Mouse (Mus musculus) CH12.LX (cell line): Measurements from ENCODE around the gene Evi2a. TPM values are rescaled to one million over a fixed set of nuclear protein-coding genes. Genes with fewer than 3 reads are reported as not detected.

ENCODE experiments used
- DNase-seq: peaks from one replicate; pipeline ENCODE4 v3.0.0-alpha.2; 2013; ENCODE audit errors: extremely low read depth
- H3K27ac ChIP-seq: 2 replicates; pipeline ENCODE4 v1.5.1; 2012; ENCODE audit warnings: low read depth, mild to moderate bottlenecking, control low read depth, moderate library complexity; ENCODE audit not compliant: insufficient read depth
- H3K27me3 ChIP-seq: replicated peaks from 2 replicates; pipeline ENCODE3; 2012; ENCODE audit warnings: inconsistent platforms
- H3K36me3 ChIP-seq, 2 experiments: replicated peaks in 1 of 2; 2 replicates each; pipeline versions ENCODE3 to v1.6.1; 2012; ENCODE audit warnings: inconsistent platforms in 1 of 2, low read length in 1 of 2, mild to moderate bottlenecking in 1 of 2, mixed read lengths in 1 of 2, moderate library complexity in 1 of 2; ENCODE audit not compliant: control insufficient read depth in 1 of 2, insufficient read depth in 1 of 2
- H3K4me1 ChIP-seq, 2 experiments: 2 replicates each; pipeline ENCODE4 v1.6.1; 2012; ENCODE audit warnings: inconsistent platforms in 1 of 2, moderate library complexity in 1 of 2; ENCODE audit not compliant: insufficient read depth in 2 of 2, control insufficient read depth in 1 of 2
- H3K4me2 ChIP-seq: 2 replicates; pipeline ENCODE4 v1.6.1; 2012; ENCODE audit warnings: low read depth, mild to moderate bottlenecking, control low read depth; ENCODE audit not compliant: poor library complexity, insufficient read depth, severe bottlenecking
- H3K4me3 ChIP-seq, 3 experiments: fragments of 150-350 bp in 1 of 3; sonication (generic) in 1 of 3; replicated peaks in 1 of 3; 2 replicates each; pipeline versions ENCODE3 to v1.5.1; 2011 to 2012; ENCODE audit warnings: low read depth in 2 of 3, low read length in 2 of 3, mild to moderate bottlenecking in 2 of 3, moderate library complexity in 2 of 3, control low read depth in 1 of 3, improper control_type of control experiment in 1 of 3, inconsistent platforms in 1 of 3, mixed read lengths in 1 of 3; ENCODE audit not compliant: poor library complexity in 1 of 3
- H3K79me2 ChIP-seq: replicated peaks from 2 replicates; pipeline ENCODE4 v1.6.1; 2012; ENCODE audit warnings: mild to moderate bottlenecking, moderate library complexity; ENCODE audit not compliant: control insufficient read depth, poor library complexity, insufficient read depth, severe bottlenecking; ENCODE audit errors: extremely low read depth
- H3K9ac ChIP-seq: 2 replicates; pipeline ENCODE4 v1.6.1; 2012; ENCODE audit warnings: low read depth, mild to moderate bottlenecking, control low read depth, moderate library complexity; ENCODE audit not compliant: insufficient read depth
- H3K9me3 ChIP-seq: replicated peaks from 2 replicates; pipeline ENCODE3; 2012; ENCODE audit warnings: low read length, inconsistent platforms, mixed read lengths
- BHLHE40 ChIP-seq: IDR thresholded peaks from 2 replicates; pipeline ENCODE4 v1.6.1; 2011; ENCODE audit warnings: mild to moderate bottlenecking, low read depth, low read length, improper control_type of control experiment
- CTCF ChIP-seq, 2 experiments: IDR thresholded peaks in 1 of 2; conservative IDR thresholded peaks in 1 of 2; 2 replicates each; pipeline ENCODE4 v1.5.1; 2011 to 2012; ENCODE audit warnings: low read depth in 2 of 2, low read length in 2 of 2, improper control_type of control experiment in 1 of 2, inconsistent platforms in 1 of 2, mild to moderate bottlenecking in 1 of 2, moderate library complexity in 1 of 2
- ETS1 ChIP-seq: conservative IDR thresholded peaks from 2 replicates; pipeline ENCODE4 v1.6.1; 2012; ENCODE audit warnings: low read depth, mild to moderate bottlenecking, inconsistent platforms, low read length, improper control_type of control experiment, moderate library complexity
- JUN ChIP-seq: IDR thresholded peaks from 2 replicates; pipeline ENCODE4 v1.6.1; 2011; ENCODE audit warnings: low read depth, mild to moderate bottlenecking, low read length, improper control_type of control experiment, moderate library complexity; ENCODE audit not compliant: insufficient read depth
- KAT2A ChIP-seq: IDR thresholded peaks from 2 replicates; pipeline ENCODE4 v1.6.1; 2012; ENCODE audit warnings: low read length, improper control_type of control experiment, inconsistent platforms; ENCODE audit not compliant: insufficient replicate concordance
- MAFK ChIP-seq: IDR thresholded peaks from 2 replicates; pipeline ENCODE4 v1.6.1; 2011; ENCODE audit warnings: low read length, improper control_type of control experiment; ENCODE audit not compliant: insufficient replicate concordance
- MAZ ChIP-seq: IDR thresholded peaks from 2 replicates; pipeline ENCODE4 v1.6.1; 2012; ENCODE audit warnings: low read depth, mild to moderate bottlenecking, inconsistent platforms, low read length, improper control_type of control experiment, moderate library complexity
- MEF2A ChIP-seq: IDR thresholded peaks from 2 replicates; pipeline ENCODE4 v1.6.1; 2014; ENCODE audit warnings: low read depth, mild to moderate bottlenecking, inconsistent platforms, low read length, improper control_type of control experiment, borderline replicate concordance
- MXI1 ChIP-seq: IDR thresholded peaks from 2 replicates; pipeline ENCODE4 v1.6.1; 2011; ENCODE audit warnings: mild to moderate bottlenecking, low read depth, low read length, improper control_type of control experiment
- MYC ChIP-seq: IDR thresholded peaks from 2 replicates; pipeline ENCODE4 v1.6.1; 2011; ENCODE audit warnings: low read depth, mild to moderate bottlenecking, improper control_type of control experiment, low read length
- NELFE ChIP-seq: IDR thresholded peaks from 2 replicates; pipeline ENCODE4 v1.6.1; 2011; ENCODE audit warnings: low read depth, low read length, improper control_type of control experiment
- NRF1 ChIP-seq: IDR thresholded peaks from 2 replicates; pipeline ENCODE4 v1.6.1; 2014; ENCODE audit warnings: low read depth, mild to moderate bottlenecking, inconsistent platforms, low read length, improper control_type of control experiment, moderate library complexity
- POLR2A ChIP-seq: IDR thresholded peaks from 2 replicates; pipeline ENCODE4 v1.6.1; 2011; ENCODE audit warnings: low read depth, mild to moderate bottlenecking, improper control_type of control experiment, low read length
- RCOR1 ChIP-seq: conservative IDR thresholded peaks from 2 replicates; pipeline ENCODE4 v1.6.1; 2012; ENCODE audit warnings: low read depth, mild to moderate bottlenecking, inconsistent platforms, low read length, improper control_type of control experiment
- TBP ChIP-seq: conservative IDR thresholded peaks from 2 replicates; pipeline ENCODE4 v1.6.1; 2011; ENCODE audit warnings: low read depth, low read length, improper control_type of control experiment
- ZC3H11A ChIP-seq: IDR thresholded peaks from 2 replicates; pipeline ENCODE4 v1.6.1; 2012; ENCODE audit warnings: low read depth, mild to moderate bottlenecking, inconsistent platforms, low read length, improper control_type of control experiment
- ZKSCAN1 ChIP-seq: IDR thresholded peaks from 2 replicates; pipeline ENCODE4 v1.6.1; 2012; ENCODE audit warnings: low read depth, inconsistent platforms, low read length, improper control_type of control experiment, borderline replicate concordance
- ZNF384 ChIP-seq: IDR thresholded peaks from 2 replicates; pipeline ENCODE4 v1.6.1; 2012; ENCODE audit warnings: low read depth, low read length, improper control_type of control experiment, inconsistent platforms
- dilution Hi-C: fragments of 300-500 bp; cut with MboI; formaldehyde crosslinking; loops from 2 replicates; pipeline ENCODE4 v1.14.3; 2020; ENCODE audit warnings: low sequenced_read_pairs; ENCODE audit not compliant: extremely low pct_unique_long_range_greater_than_20kb, extremely low pct_ligation_motif_present
- in situ Hi-C: fragments of 300-500 bp; cut with MboI; formaldehyde crosslinking; loops from 3 replicates; pipeline ENCODE4 v1.14.3; 2019; ENCODE audit warnings: low sequenced_read_pairs, low pct_ligation_motif_present, low pct_unique_long_range_greater_than_20kb, mixed read lengths
- polyA plus RNA-seq: library from polyadenylated mRNA; unstranded; fragments of >175 nt; gene quantifications from 2 replicates; pipeline ENCODE4 v1.2.1, GENCODE M21; 2012; ENCODE audit warnings: low read depth; ENCODE audit not compliant: insufficient read length
- total RNA-seq, 2 experiments: library from RNA; depleted of rRNA; stranded (reverse); fragments of 300-350 nt in 1 of 2; fragments of >200 nt in 1 of 2; gene quantifications; 2 replicates each; pipeline ENCODE4 v1.2.3; 2012 to 2014

Evi2a gene
- total and polyA plus RNA-seq, 3 experiments, result 137 to 165 (median 140) TPM

GRCm38 (mm10) chr11:79560536-79560935 is 30.1 kb upstream of the Evi2a start:
- Histone ChIP-seq H3K4me3 (no peak overlapping the region), H3K4me2 (no peak overlapping the region), H3K9me3 (no peaks in the 10 kb centered on the region), H3K79me2 (no peaks in the 10 kb centered on the region), H3K9ac (no peak overlapping the region), H3K27me3 (no peaks in the 10 kb centered on the region), H3K4me1 (peaks cover 5 to 17% of the 10 kb centered on the region in 2 experiments), H3K27ac (no peak overlapping the region), H3K36me3 (peaks cover 42 to 74% of the 10 kb centered on the region in 2 experiments)
- in situ Hi-C loops (no loop called here), dilution Hi-C loops (no loop called here)
- TF ChIP-seq MAFK, result no peak
- no peak for TF ChIP-seq NRF1
- TF ChIP-seq CTCF (conservative IDR thresholded peaks at IDR 0.05 in 1 of 2, IDR thresholded peaks at IDR 0.05 in 1 of 2; ENCODE audit: low read depth in 2 of 2, low read length in 2 of 2), result no peak
- TF ChIP-seq RCOR1, result no peak
- TF ChIP-seq NELFE, result no peak
- DNase-seq, result no peak

DNA sequence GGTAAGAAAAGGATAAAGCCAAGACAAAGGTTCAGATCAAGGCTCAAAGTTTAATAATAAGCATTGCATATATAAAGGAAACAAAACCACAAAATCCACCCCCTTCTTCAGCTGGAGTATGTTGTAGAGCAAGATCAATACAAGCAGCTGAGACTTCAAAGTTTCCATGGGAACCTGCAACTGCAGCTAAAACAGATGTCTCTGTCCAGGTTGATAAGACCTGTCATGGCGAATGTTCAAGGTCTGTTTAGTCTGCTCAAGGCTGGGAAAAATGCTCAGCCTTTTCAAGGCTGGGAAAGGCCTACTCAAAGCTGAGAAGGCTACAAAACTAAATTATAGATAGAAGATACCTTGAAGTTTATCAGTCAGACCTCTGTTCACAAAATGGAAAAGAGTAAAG is 22.2 kb upstream of the Evi2a start:
- no peak overlapping the region for H3K27ac ChIP-seq
- in situ Hi-C loops, result no loop called here
- no peaks in the 10 kb centered on the region for H3K79me2 ChIP-seq
- TF ChIP-seq JUN, result no peak
- no peak for TF ChIP-seq MAZ
- TF ChIP-seq MEF2A, result no peak
- TF ChIP-seq NELFE, result no peak
- TF ChIP-seq ZNF384, result no peak
- no peak for TF ChIP-seq CTCF (conservative IDR thresholded peaks at IDR 0.05 in 1 of 2, IDR thresholded peaks at IDR 0.05 in 1 of 2; ENCODE audit: low read depth in 2 of 2, low read length in 2 of 2)
- no peak for TF ChIP-seq ZC3H11A
- no peak for TF ChIP-seq TBP
- no peak for TF ChIP-seq KAT2A
- no peak for TF ChIP-seq ETS1
- TF ChIP-seq POLR2A, result no peak
- no peak overlapping the region for H3K4me2 ChIP-seq
- H3K36me3 ChIP-seq, result peaks cover 45 to 80% of the 10 kb centered on the region in 2 experiments
- no peak overlapping the region for H3K4me3 ChIP-seq
- no peaks in the 10 kb centered on the region for H3K9me3 ChIP-seq
- no peak for DNase-seq
- peaks cover 2 to 4% of the 10 kb centered on the region in 2 experiments; a peak in 1 of 4 replicates for H3K4me1 ChIP-seq
- no peaks in the 10 kb centered on the region for H3K27me3 ChIP-seq
- no peak overlapping the region for H3K9ac ChIP-seq
- dilution Hi-C loops, result no loop called here

- Histone ChIP-seq H3K27me3 (no peaks in the 10 kb centered on the region), H3K9ac (no peak overlapping the region), H3K79me2 (no peaks in the 10 kb centered on the region), H3K36me3 (peaks cover 15 to 65% of the 10 kb centered on the region in 2 experiments), H3K4me3 (no peak overlapping the region), H3K9me3 (peaks cover 3% of the 10 kb centered on the region), H3K4me2 (no peak overlapping the region), H3K4me1 (peaks cover 5 to 31% of the 10 kb centered on the region in 2 experiments; a peak in 3 of 4 replicates), H3K27ac (no peak overlapping the region)
- TF ChIP-seq MYC (no peak), ZKSCAN1 (no peak), ZNF384 (peak; percentile 72), MXI1 (no peak), BHLHE40 (no peak)
- dilution Hi-C loops, result no loop called here
- in situ Hi-C loops, result no loop called here
- no peak for DNase-seq
Observed at GRCm38 (mm10) chr11:79536293-79536692, 5.9 kb upstream of the Evi2a start.
